ENCODE assay signal across 11 mouse cellular contexts in genomic region chr2:26663551-26663950, GRCm38 (mm10). TPM values are rescaled to one million over a fixed set of nuclear protein-coding genes. Genes with fewer than 3 reads are reported as not detected.
DNase-seq lines count a peak whose midpoint lies in the region; ATAC-seq and TF ChIP-seq lines count a peak whose summit lies in the region.
"Not testable (repeated sequence)": the region's sequence is repeated elsewhere in the genome, so short reads cannot be mapped to it uniquely, and the experiment has no call there.
"Had no signal": no experiment of that assay in that cellular context is flagged by ENCODE, and none has a peak within 500 bp of the region (broad histone marks: within the 10 kb centered on the region; RNA-seq: fewer than 3 reads in every experiment).

No protein-coding gene starts in this region.

- not testable (repeated sequence) for TF ChIP-seq POLR2A in cerebellum, adult 2 months (IDR thresholded peaks at IDR 0.05; ENCODE audit: borderline replicate concordance, insufficient read depth, low read length)

- H3K9ac ChIP-seq in hindbrain, embryonic 11.5 days (ENCODE audit: low read depth, low read length), result not testable (repeated sequence)

- peak; percentile 26; the same call in 1 of the 2 replicates for TF ChIP-seq CTCF in cerebellum, adult 2 months (IDR thresholded peaks at IDR 0.05; ENCODE audit: borderline replicate concordance, insufficient read depth, low read depth, low read length)
- peak; percentile 59 for TF ChIP-seq CTCF in left cerebral cortex, adult 2 months (IDR thresholded peaks at IDR 0.05)

- H3K4me2 ChIP-seq in hindbrain, embryonic 11.5 days (replicated peaks; ENCODE audit: low read depth, low read length), result not testable (repeated sequence)

- intact Hi-C loops in left cerebral cortex, adult 2 months (cut with DNase I), result not testable (repeated sequence)

- not testable (repeated sequence) for H3K36me3 ChIP-seq in hindbrain, embryonic 11.5 days (ENCODE audit: control insufficient read depth, insufficient read depth, low read length)

- not testable (repeated sequence) for H3K27me3 ChIP-seq in cerebellum, adult 2 months (ENCODE audit: control insufficient read depth, insufficient read depth, low read length); hindbrain, embryonic 11.5 days (ENCODE audit: control insufficient read depth, insufficient read depth, low read length)

- not testable (repeated sequence) for H3K4me1 ChIP-seq in cerebellum, adult 2 months (ENCODE audit: control insufficient read depth, insufficient read depth, low read length); hindbrain, embryonic 11.5 days (replicated peaks; ENCODE audit: control insufficient read depth, insufficient read depth, low read length)

- ATAC-seq in hindbrain, embryonic 11.5 days (ENCODE audit: low FRiP score), result not testable (repeated sequence)
- peak; percentile 88 for ATAC-seq in megakaryocyte, adult 5-6 weeks (ENCODE audit: poor library complexity, severe bottlenecking)

- peak; percentile 41 for DNase-seq in Muller cell, postnatal 12 days (ENCODE audit: inconsistent ontology term)
- peak in 1 of 2 experiments; percentile 27 for DNase-seq in cerebellum, adult 2 months
- peak; percentile 29 for DNase-seq in forelimb bud, embryonic 11.5 days (ENCODE audit: low read depth, low spot score)
- DNase-seq in hindbrain, embryonic 11.5 days (ENCODE audit: low spot score), result peak; percentile 73
- DNase-seq in left cerebral cortex, adult 2 months (ENCODE audit: extremely low spot score in 1 of 2, low spot score in 2 of 2), result peak in 1 of 2 experiments; percentile 21
- DNase-seq in right cerebral cortex, postnatal 4 days, result peak; percentile 50
- DNase-seq in urinary bladder, postnatal 36 days (ENCODE audit: low spot score in 2 of 2), result peak; percentile 38 to 49

- H3K27ac ChIP-seq in cerebellum, adult 2 months (ENCODE audit: insufficient read depth, low read length); hindbrain, embryonic 11.5 days (ENCODE audit: low read depth, low read length); left cerebral cortex, adult 2 months: not testable (repeated sequence)

- not testable (repeated sequence) for H3K9me3 ChIP-seq in hindbrain, embryonic 11.5 days (ENCODE audit: control insufficient read depth, low read length)

- WGBS in cerebellum, adult 2 months, result 88% methylated on average over 1 of the region's 1 CpGs
- WGBS in hindbrain, embryonic 11.5 days, result 89% methylated on average over 1 of the region's 1 CpGs

- not testable (repeated sequence) for H3K4me3 ChIP-seq in cerebellum, adult 2 months (replicated peaks; ENCODE audit: insufficient read depth, low read depth, low read length); hindbrain, embryonic 11.5 days (ENCODE audit: low read depth, low read length); left cerebral cortex, adult 2 months

RNA-seq across cellular contexts. Expression of gene Lcn4, which starts 7.5 kb away (rescaled TPM):
- polyA plus RNA-seq in cerebellum, adult 2 months (2012; rRNA removed), result not detected in 2 replicates
- not detected in 2 replicates for polyA plus RNA-seq in hindbrain, embryonic 11.5 days (2014; fragmentation: Nextera tagmentation; extraction: Ambion mirVana)
- total RNA-seq in left cerebral cortex, adult 2 months (2021), result not detected
- total RNA-seq in megakaryocyte, adult 5-6 weeks (2015), result 0.96 TPM in 1 of 2 replicates, not detected in the other
- total RNA-seq in megakaryocyte, adult 5-6 weeks (2017), result not detected in 2 replicates
- polyA plus RNA-seq: forebrain, embryonic 13.5 days; hindbrain, embryonic 12.5 days; midbrain, embryonic 15.5 days had no signal

RNA-seq across cellular contexts. Expression of gene Fam69b, which starts 35.3 kb away (rescaled TPM):
- 147 and 155 TPM in 2 replicates for polyA plus RNA-seq in cerebellum, adult 2 months (2012; rRNA removed)
- 38.4 and 45.5 TPM in 2 replicates for polyA plus RNA-seq in hindbrain, embryonic 11.5 days (2014; fragmentation: Nextera tagmentation; extraction: Ambion mirVana)
- 10 to 100 TPM; 72.4 to 78.9 TPM for total RNA-seq in left cerebral cortex, adult 2 months (2021)
- 0.33 TPM in 1 of 2 replicates, not detected in the other for total RNA-seq in megakaryocyte, adult 5-6 weeks (2015)
- total RNA-seq in megakaryocyte, adult 5-6 weeks (2017), result 0.11 and 0.33 TPM in 2 replicates

RNA-seq across cellular contexts. Expression of gene Agpat2, which starts 59.3 kb away (rescaled TPM):
- 2.1 and 2.6 TPM in 2 replicates for polyA plus RNA-seq in cerebellum, adult 2 months (2012; rRNA removed)
- polyA plus RNA-seq in hindbrain, embryonic 11.5 days (2014; fragmentation: Nextera tagmentation; extraction: Ambion mirVana), result 7.3 and 7.5 TPM in 2 replicates
- 1 to 10 TPM; 1.3 to 1.8 TPM for total RNA-seq in left cerebral cortex, adult 2 months (2021)
- total RNA-seq in megakaryocyte, adult 5-6 weeks (2015), result 37.0 and 41.9 TPM in 2 replicates
- total RNA-seq in megakaryocyte, adult 5-6 weeks (2017), result 38.1 and 43.6 TPM in 2 replicates

Comparison
In these comparisons a context has a peak if more than half of its experiments do, and no peak if none do; other contexts are left out.
1. RNA of gene Fam69b, which starts 35.3 kb away (total RNA-seq): 72.4 to 78.9 TPM in left cerebral cortex, adult 2 months; 0.11 to 0.33 TPM in megakaryocyte, adult 5-6 weeks; every median in the first group is over 10 times any median in the second.
2. RNA of gene Agpat2, which starts 59.3 kb away (total RNA-seq): 37.0 to 43.6 TPM in megakaryocyte, adult 5-6 weeks; 1.3 to 1.8 TPM in left cerebral cortex, adult 2 months; every median in the first group is over 10 times any median in the second.